Mouse (Mus musculus) CH12.LX (cell line): Measurements from ENCODE around the gene Aunip. TPM values are rescaled to one million over a fixed set of nuclear protein-coding genes. Genes with fewer than 3 reads are reported as not detected.
A peak's percentile ranks its signal among the peaks of the same experiment; 100 is the strongest.

Source experiments
- DNase-seq: peaks from one replicate; pipeline ENCODE4 v3.0.0-alpha.2; 2013; ENCODE audit errors: extremely low read depth
- H3K27ac ChIP-seq: 2 replicates; pipeline ENCODE4 v1.5.1; 2012; ENCODE audit warnings: low read depth, mild to moderate bottlenecking, control low read depth, moderate library complexity; ENCODE audit not compliant: insufficient read depth
- H3K27me3 ChIP-seq: replicated peaks from 2 replicates; pipeline ENCODE3; 2012; ENCODE audit warnings: inconsistent platforms
- H3K36me3 ChIP-seq, 2 experiments: replicated peaks in 1 of 2; 2 replicates each; pipeline versions ENCODE3 to v1.6.1; 2012; ENCODE audit warnings: inconsistent platforms in 1 of 2, low read length in 1 of 2, mild to moderate bottlenecking in 1 of 2, mixed read lengths in 1 of 2, moderate library complexity in 1 of 2; ENCODE audit not compliant: control insufficient read depth in 1 of 2, insufficient read depth in 1 of 2
- H3K4me1 ChIP-seq, 2 experiments: 2 replicates each; pipeline ENCODE4 v1.6.1; 2012; ENCODE audit warnings: inconsistent platforms in 1 of 2, moderate library complexity in 1 of 2; ENCODE audit not compliant: insufficient read depth in 2 of 2, control insufficient read depth in 1 of 2
- H3K4me2 ChIP-seq: 2 replicates; pipeline ENCODE4 v1.6.1; 2012; ENCODE audit warnings: low read depth, mild to moderate bottlenecking, control low read depth; ENCODE audit not compliant: poor library complexity, insufficient read depth, severe bottlenecking
- H3K4me3 ChIP-seq, 3 experiments: fragments of 150-350 bp in 1 of 3; sonication (generic) in 1 of 3; replicated peaks in 1 of 3; 2 replicates each; pipeline versions ENCODE3 to v1.5.1; 2011 to 2012; ENCODE audit warnings: low read depth in 2 of 3, low read length in 2 of 3, mild to moderate bottlenecking in 2 of 3, moderate library complexity in 2 of 3, control low read depth in 1 of 3, improper control_type of control experiment in 1 of 3, inconsistent platforms in 1 of 3, mixed read lengths in 1 of 3; ENCODE audit not compliant: poor library complexity in 1 of 3
- H3K79me2 ChIP-seq: replicated peaks from 2 replicates; pipeline ENCODE4 v1.6.1; 2012; ENCODE audit warnings: mild to moderate bottlenecking, moderate library complexity; ENCODE audit not compliant: control insufficient read depth, poor library complexity, insufficient read depth, severe bottlenecking; ENCODE audit errors: extremely low read depth
- H3K9ac ChIP-seq: 2 replicates; pipeline ENCODE4 v1.6.1; 2012; ENCODE audit warnings: low read depth, mild to moderate bottlenecking, control low read depth, moderate library complexity; ENCODE audit not compliant: insufficient read depth
- H3K9me3 ChIP-seq: replicated peaks from 2 replicates; pipeline ENCODE3; 2012; ENCODE audit warnings: low read length, inconsistent platforms, mixed read lengths
- CTCF ChIP-seq, 2 experiments: IDR thresholded peaks in 1 of 2; conservative IDR thresholded peaks in 1 of 2; 2 replicates each; pipeline ENCODE4 v1.5.1; 2011 to 2012; ENCODE audit warnings: low read depth in 2 of 2, low read length in 2 of 2, improper control_type of control experiment in 1 of 2, inconsistent platforms in 1 of 2, mild to moderate bottlenecking in 1 of 2, moderate library complexity in 1 of 2
- E2F4 ChIP-seq: IDR thresholded peaks from 2 replicates; pipeline ENCODE4 v1.6.1; 2011; ENCODE audit warnings: low read depth, low read length, improper control_type of control experiment; ENCODE audit not compliant: insufficient replicate concordance
- ELF1 ChIP-seq: IDR thresholded peaks from 2 replicates; pipeline ENCODE4 v1.6.1; 2014; ENCODE audit warnings: low read depth, mild to moderate bottlenecking, inconsistent platforms, low read length, improper control_type of control experiment
- ETS1 ChIP-seq: conservative IDR thresholded peaks from 2 replicates; pipeline ENCODE4 v1.6.1; 2012; ENCODE audit warnings: low read depth, mild to moderate bottlenecking, inconsistent platforms, low read length, improper control_type of control experiment, moderate library complexity
- GABPA ChIP-seq: IDR thresholded peaks from 2 replicates; pipeline ENCODE4 v1.6.1; 2012; ENCODE audit warnings: low read depth, low read length, improper control_type of control experiment, inconsistent platforms; ENCODE audit not compliant: insufficient replicate concordance
- HCFC1 ChIP-seq: IDR thresholded peaks from 2 replicates; pipeline ENCODE4 v1.6.1; 2012; ENCODE audit warnings: low read depth, mild to moderate bottlenecking, inconsistent platforms, low read length, improper control_type of control experiment
- IRF4 ChIP-seq: IDR thresholded peaks from 2 replicates; pipeline ENCODE4 v1.6.1; 2014; ENCODE audit warnings: low read depth, mild to moderate bottlenecking, inconsistent platforms, low read length, improper control_type of control experiment
- JUND ChIP-seq: conservative IDR thresholded peaks from 2 replicates; pipeline ENCODE4 v1.6.1; 2011; ENCODE audit warnings: low read depth, low read length, improper control_type of control experiment
- KAT2A ChIP-seq: IDR thresholded peaks from 2 replicates; pipeline ENCODE4 v1.6.1; 2012; ENCODE audit warnings: low read length, improper control_type of control experiment, inconsistent platforms; ENCODE audit not compliant: insufficient replicate concordance
- MAFK ChIP-seq: IDR thresholded peaks from 2 replicates; pipeline ENCODE4 v1.6.1; 2011; ENCODE audit warnings: low read length, improper control_type of control experiment; ENCODE audit not compliant: insufficient replicate concordance
- MAX ChIP-seq: IDR thresholded peaks from 2 replicates; pipeline ENCODE4 v1.6.1; 2011; ENCODE audit warnings: low read length, improper control_type of control experiment
- MAZ ChIP-seq: IDR thresholded peaks from 2 replicates; pipeline ENCODE4 v1.6.1; 2012; ENCODE audit warnings: low read depth, mild to moderate bottlenecking, inconsistent platforms, low read length, improper control_type of control experiment, moderate library complexity
- MEF2A ChIP-seq: IDR thresholded peaks from 2 replicates; pipeline ENCODE4 v1.6.1; 2014; ENCODE audit warnings: low read depth, mild to moderate bottlenecking, inconsistent platforms, low read length, improper control_type of control experiment, borderline replicate concordance
- MXI1 ChIP-seq: IDR thresholded peaks from 2 replicates; pipeline ENCODE4 v1.6.1; 2011; ENCODE audit warnings: mild to moderate bottlenecking, low read depth, low read length, improper control_type of control experiment
- MYC ChIP-seq: IDR thresholded peaks from 2 replicates; pipeline ENCODE4 v1.6.1; 2011; ENCODE audit warnings: low read depth, mild to moderate bottlenecking, improper control_type of control experiment, low read length
- NELFE ChIP-seq: IDR thresholded peaks from 2 replicates; pipeline ENCODE4 v1.6.1; 2011; ENCODE audit warnings: low read depth, low read length, improper control_type of control experiment
- POLR2A ChIP-seq: IDR thresholded peaks from 2 replicates; pipeline ENCODE4 v1.6.1; 2011; ENCODE audit warnings: low read depth, mild to moderate bottlenecking, improper control_type of control experiment, low read length
- POLR2AphosphoS2 ChIP-seq: IDR thresholded peaks from 2 replicates; pipeline ENCODE4 v1.6.1; 2011; ENCODE audit warnings: low read depth, low read length, improper control_type of control experiment
- RAD21 ChIP-seq: IDR thresholded peaks from 2 replicates; pipeline ENCODE4 v1.6.1; 2011; ENCODE audit warnings: low read depth, mild to moderate bottlenecking, low read length, improper control_type of control experiment, moderate library complexity
- SIN3A ChIP-seq: IDR thresholded peaks from 2 replicates; pipeline ENCODE4 v1.6.1; 2012; ENCODE audit warnings: low read length, improper control_type of control experiment, inconsistent platforms
- TBP ChIP-seq: conservative IDR thresholded peaks from 2 replicates; pipeline ENCODE4 v1.6.1; 2011; ENCODE audit warnings: low read depth, low read length, improper control_type of control experiment
- TCF12 ChIP-seq: IDR thresholded peaks from 2 replicates; pipeline ENCODE4 v1.6.1; 2014; ENCODE audit warnings: low read depth, mild to moderate bottlenecking, inconsistent platforms, low read length, improper control_type of control experiment
- UBTF ChIP-seq: IDR thresholded peaks from 2 replicates; pipeline ENCODE4 v1.6.1; 2012; ENCODE audit warnings: low read depth, mild to moderate bottlenecking, inconsistent platforms, low read length, improper control_type of control experiment, moderate library complexity
- USF1 ChIP-seq: IDR thresholded peaks from 2 replicates; pipeline ENCODE4 v1.6.1; 2014; ENCODE audit warnings: low read depth, mild to moderate bottlenecking, inconsistent platforms, low read length, improper control_type of control experiment
- USF2 ChIP-seq: conservative IDR thresholded peaks from 2 replicates; pipeline ENCODE4 v1.6.1; 2011; ENCODE audit warnings: low read depth, low read length, improper control_type of control experiment
- ZKSCAN1 ChIP-seq: IDR thresholded peaks from 2 replicates; pipeline ENCODE4 v1.6.1; 2012; ENCODE audit warnings: low read depth, inconsistent platforms, low read length, improper control_type of control experiment, borderline replicate concordance
- ZMIZ1 ChIP-seq: IDR thresholded peaks from 2 replicates; pipeline ENCODE4 v1.6.1; 2012; ENCODE audit warnings: low read depth, mild to moderate bottlenecking, inconsistent platforms, low read length, improper control_type of control experiment
- dilution Hi-C: fragments of 300-500 bp; cut with MboI; formaldehyde crosslinking; loops from 2 replicates; pipeline ENCODE4 v1.14.3; 2020; ENCODE audit warnings: low sequenced_read_pairs; ENCODE audit not compliant: extremely low pct_unique_long_range_greater_than_20kb, extremely low pct_ligation_motif_present
- in situ Hi-C: fragments of 300-500 bp; cut with MboI; formaldehyde crosslinking; loops from 3 replicates; pipeline ENCODE4 v1.14.3; 2019; ENCODE audit warnings: low sequenced_read_pairs, low pct_ligation_motif_present, low pct_unique_long_range_greater_than_20kb, mixed read lengths
- polyA plus RNA-seq: library from polyadenylated mRNA; unstranded; fragments of >175 nt; gene quantifications from 2 replicates; pipeline ENCODE4 v1.2.1, GENCODE M21; 2012; ENCODE audit warnings: low read depth; ENCODE audit not compliant: insufficient read length
- total RNA-seq, 2 experiments: library from RNA; depleted of rRNA; stranded (reverse); fragments of 300-350 nt in 1 of 2; fragments of >200 nt in 1 of 2; gene quantifications; 2 replicates each; pipeline ENCODE4 v1.2.3; 2012 to 2014

Aunip gene
- total RNA-seq (2012; rRNA removed): 11.7 and 14.1 TPM in 2 replicates
- 11.5 and 14.4 TPM in 2 replicates for total RNA-seq (2014; rRNA removed)
- 14.9 and 17.0 TPM in 2 replicates for polyA plus RNA-seq

- 0 out of 2 replicates have a peak within 1 kb of the TSS, but pooled peaks have one; percentile 1 for H3K27ac ChIP-seq
- peak within 1 kb of the TSS; percentile 48 to 74 (median 69) for H3K4me3 ChIP-seq
- in situ Hi-C loops (no loop called here), dilution Hi-C loops (no loop called here)
- no peaks in the 10 kb centered on the region for H3K27me3 ChIP-seq
- peak; percentile 74 for TF ChIP-seq ZMIZ1
- TF ChIP-seq NELFE: peak; percentile 82
- peak; percentile 81 for TF ChIP-seq POLR2A
- TF ChIP-seq CTCF (conservative IDR thresholded peaks at IDR 0.05 in 1 of 2, IDR thresholded peaks at IDR 0.05 in 1 of 2; ENCODE audit: low read depth in 2 of 2, low read length in 2 of 2): peak in 1 of 2 experiments; percentile 12; a peak in 1 of 4 replicates
- TF ChIP-seq ETS1: no peak
- peak; percentile 79 for TF ChIP-seq MAX
- TF ChIP-seq TCF12: peak; percentile 48; the same call in 1 of the 2 replicates
- TF ChIP-seq ZKSCAN1: no peak
- no peak for TF ChIP-seq TBP
- 0 out of 2 replicates have a peak, but pooled peaks have one; percentile 56 for TF ChIP-seq KAT2A
- TF ChIP-seq USF1: no peak
- TF ChIP-seq POLR2AphosphoS2: no peak
- no peak; the same call in 1 of the 2 replicates for TF ChIP-seq E2F4
- TF ChIP-seq HCFC1: peak; percentile 49; the same call in 1 of the 2 replicates
- TF ChIP-seq MXI1: peak; percentile 88
- peak; percentile 85; the same call in 1 of the 2 replicates for TF ChIP-seq SIN3A
- TF ChIP-seq ELF1: peak; percentile 52; the same call in 1 of the 2 replicates
- no peak for TF ChIP-seq UBTF
- TF ChIP-seq GABPA: no peak
- H3K9ac ChIP-seq: peak within 1 kb of the TSS; percentile 76
- H3K9me3 ChIP-seq: no peaks in the 10 kb centered on the region
- H3K4me1 ChIP-seq: peaks cover 4 to 19% of the 10 kb centered on the region in 2 experiments; a peak in 3 of 4 replicates
- H3K36me3 ChIP-seq: peaks cover 0 to 11% of the 10 kb centered on the region in 2 experiments
- peak within 1 kb of the TSS; percentile 29; the same call in 1 of the 2 replicates for H3K4me2 ChIP-seq
- peaks cover 24% of the 10 kb centered on the region for H3K79me2 ChIP-seq
- peak; percentile 90 for DNase-seq
Observed at GRCm38 (mm10) chr4:134510845-134511411, at the start of gene Aunip. Aunip (plus strand) TSS chr4:134510999.

GRCm38 (mm10) chr4:134461252-134461651 lies 49.5 kb upstream of the Aunip start:
- Histone ChIP-seq H3K36me3 (no peaks in the 10 kb centered on the region), H3K9me3 (peaks cover 7% of the 10 kb centered on the region), H3K9ac (no peak overlapping the region), H3K79me2 (no peaks in the 10 kb centered on the region), H3K27ac (no peak overlapping the region), H3K27me3 (peaks cover 25% of the 10 kb centered on the region), H3K4me3 (no peak overlapping the region), H3K4me2 (no peak overlapping the region), H3K4me1 (peaks cover 0 to 3% of the 10 kb centered on the region in 2 experiments; a peak in 2 of 4 replicates)
- in situ Hi-C loops: no loop called here
- TF ChIP-seq MAZ (no peak), MAFK (no peak), TBP (no peak), SIN3A (no peak), RAD21 (no peak), USF1 (no peak), ETS1 (no peak), MXI1 (no peak), MYC (no peak), ZMIZ1 (no peak), JUND (no peak), IRF4 (no peak), E2F4 (no peak), HCFC1 (no peak), ZKSCAN1 (no peak), UBTF (no peak), USF2 (no peak), MEF2A (no peak), GABPA (no peak)
- no peak for DNase-seq
- dilution Hi-C loops: no loop called here
